Mouse (Mus musculus) limb, embryonic 10.5 days (tissue): Measurements from ENCODE around the gene Oxa1l. TPM values are rescaled to one million over a fixed set of nuclear protein-coding genes. Genes with fewer than 3 reads are reported as not detected.
"Not testable (repeated sequence)": the region's sequence is repeated elsewhere in the genome, so short reads cannot be mapped to it uniquely, and the experiment has no call there.

Experiments used
- DNase-seq: peaks from one replicate; pipeline ENCODE4 v3.0.0-alpha.2; 2017; ENCODE audit warnings: low spot score
- H3K27ac ChIP-seq: fragments of 300-500 bp; sonication (generic); 2 replicates; pipeline ENCODE4 v1.5.1; 2016; ENCODE audit warnings: mild to moderate bottlenecking
- H3K27me3 ChIP-seq: fragments of 300-500 bp; sonication (generic); 2 replicates; pipeline ENCODE4 v1.6.1; 2016; ENCODE audit warnings: low read depth, mild to moderate bottlenecking; ENCODE audit not compliant: poor library complexity, severe bottlenecking
- H3K36me3 ChIP-seq: fragments of 300-500 bp; sonication (generic); 2 replicates; pipeline ENCODE4 v1.6.1; 2016; ENCODE audit warnings: mild to moderate bottlenecking, moderate library complexity
- H3K4me1 ChIP-seq: fragments of 300-500 bp; sonication (generic); 2 replicates; pipeline ENCODE4 v1.6.1; 2016
- H3K4me3 ChIP-seq: fragments of 300-500 bp; sonication (generic); 2 replicates; pipeline ENCODE4 v1.5.1; 2016; ENCODE audit warnings: mild to moderate bottlenecking, moderate library complexity
- H3K9me3 ChIP-seq: fragments of 300-500 bp; sonication (generic); replicated peaks from 2 replicates; pipeline ENCODE4 v1.6.1; 2016; ENCODE audit warnings: mild to moderate bottlenecking
- WGBS: fragments of 180-500 bp; shearing (Covaris S2); methylation state at CpG from one replicate; pipeline ENCODE4 v1.1.7; 2016; 5-methylcytosine and 5-hydroxymethylcytosine counted together
- polyA plus RNA-seq: library from polyadenylated mRNA; unstranded; fragments of >200 nt; fragmentation: Nextera tagmentation; extraction: Ambion mirVana; gene quantifications from 2 replicates; pipeline ENCODE4 v1.2.1, GENCODE M21; 2016

Oxa1l gene
- polyA plus RNA-seq, result 60.5 and 63.1 TPM in 2 replicates

GRCm38 (mm10) chr14:54360577-54361340, at the start of gene Oxa1l:
Gene Oxa1l, plus strand, starts transcription at chr14:54360834.
- DNase-seq, result peak; percentile 97
- WGBS, result under 1% methylated on average over 48 of the region's 48 CpGs
- peaks cover 7% of the 10 kb centered on the region for H3K4me1 ChIP-seq
- H3K27ac ChIP-seq, result peak within 1 kb of the TSS; percentile 95
- no peaks in the 10 kb centered on the region for H3K9me3 ChIP-seq
- H3K36me3 ChIP-seq, result peaks cover 31% of the 10 kb centered on the region
- H3K4me3 ChIP-seq, result peak within 1 kb of the TSS; percentile 83
- no peaks in the 10 kb centered on the region for H3K27me3 ChIP-seq

- Histone ChIP-seq H3K9me3 (no peaks in the 10 kb centered on the region), H3K27ac (no peak overlapping the region), H3K4me1 (no peaks in the 10 kb centered on the region), H3K4me3 (no peak overlapping the region), H3K36me3 (no peaks in the 10 kb centered on the region), H3K27me3 (no peaks in the 10 kb centered on the region)
- 31% methylated on average over 3 of the region's 3 CpGs for WGBS
- no peak for DNase-seq
Observed at GRCm38 (mm10) chr14:54311763-54312162, 48.9 kb upstream of the Oxa1l start.

DNA sequence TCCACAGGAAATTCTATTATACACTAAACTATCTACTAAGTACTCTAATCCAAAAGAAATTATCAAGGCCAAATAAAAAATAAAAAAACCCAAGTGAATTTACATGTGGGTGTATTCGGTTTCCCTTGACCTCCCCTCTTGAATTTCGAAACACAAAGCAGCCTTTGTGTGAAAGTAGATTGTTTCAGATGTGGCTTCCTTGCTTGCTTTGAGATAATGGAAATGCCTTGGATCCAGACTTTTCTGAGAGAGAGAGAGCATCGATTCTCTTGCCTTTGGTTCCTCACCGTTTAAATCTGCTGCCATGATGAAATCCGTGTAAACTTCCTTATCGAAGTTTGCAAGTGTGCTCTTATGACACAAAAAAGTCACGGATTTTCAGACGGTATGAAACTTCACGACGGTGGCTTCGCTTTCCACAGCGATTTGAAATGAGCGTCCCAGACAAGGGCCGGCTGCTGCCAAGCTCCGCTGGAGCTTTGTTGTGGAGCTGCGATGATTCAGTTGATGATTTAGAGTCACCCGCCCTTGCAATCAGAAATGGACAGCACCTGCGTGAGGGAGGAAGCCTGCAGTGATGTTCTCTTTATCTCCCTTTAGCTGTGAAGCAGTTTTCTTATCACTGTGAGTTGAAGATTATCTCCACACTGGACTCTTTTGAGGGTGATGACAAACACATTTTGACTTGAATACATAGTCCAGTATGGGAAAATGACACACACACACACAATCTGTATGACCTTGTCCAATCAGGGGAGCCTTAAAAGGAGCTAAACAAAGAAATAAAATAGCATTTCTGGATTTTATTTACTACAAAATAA, 38.9 kb upstream of the Oxa1l start:
- no peak for DNase-seq
- H3K27ac ChIP-seq, result no peak overlapping the region
- H3K36me3 ChIP-seq, result no peaks in the 10 kb centered on the region
- H3K27me3 ChIP-seq, result no peaks in the 10 kb centered on the region
- H3K4me3 ChIP-seq, result no peak overlapping the region
- 83% methylated on average over 18 of the region's 18 CpGs for WGBS
- no peaks in the 10 kb centered on the region for H3K4me1 ChIP-seq
- no peaks in the 10 kb centered on the region for H3K9me3 ChIP-seq

DNA sequence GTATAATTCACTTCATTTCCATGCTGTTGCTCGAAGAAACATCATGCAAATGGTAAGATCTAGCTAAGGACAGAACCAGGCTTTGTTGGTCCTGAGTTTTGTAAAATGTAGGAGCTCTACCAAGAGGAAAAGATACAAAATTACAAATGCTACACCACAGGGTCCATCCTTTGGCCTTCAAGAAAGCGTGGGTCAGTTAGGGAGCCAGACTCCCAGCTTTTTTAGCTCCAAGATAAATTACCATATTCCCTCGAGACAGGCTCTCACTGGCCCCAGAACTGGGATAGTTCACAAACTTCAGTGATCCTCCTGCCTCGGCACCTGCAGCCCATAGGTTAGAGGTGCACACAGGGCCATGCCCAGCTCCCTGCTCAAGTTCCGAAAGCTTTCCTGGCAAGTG, 36.1 kb upstream of the Oxa1l start:
- Histone ChIP-seq H3K4me1 (no peaks in the 10 kb centered on the region), H3K4me3 (no peak overlapping the region), H3K27me3 (no peaks in the 10 kb centered on the region), H3K36me3 (no peaks in the 10 kb centered on the region), H3K9me3 (no peaks in the 10 kb centered on the region), H3K27ac (no peak overlapping the region)
- 78% methylated on average over 5 of the region's 5 CpGs for WGBS
- DNase-seq, result no peak

GRCm38 (mm10) chr14:54328548-54328947, 32.1 kb upstream of the Oxa1l start:
- DNase-seq, result no peak
- peaks cover 6% of the 10 kb centered on the region; the same call in 1 of the 2 replicates for H3K4me1 ChIP-seq
- WGBS, result 78% methylated on average over 2 of the region's 2 CpGs

DNA sequence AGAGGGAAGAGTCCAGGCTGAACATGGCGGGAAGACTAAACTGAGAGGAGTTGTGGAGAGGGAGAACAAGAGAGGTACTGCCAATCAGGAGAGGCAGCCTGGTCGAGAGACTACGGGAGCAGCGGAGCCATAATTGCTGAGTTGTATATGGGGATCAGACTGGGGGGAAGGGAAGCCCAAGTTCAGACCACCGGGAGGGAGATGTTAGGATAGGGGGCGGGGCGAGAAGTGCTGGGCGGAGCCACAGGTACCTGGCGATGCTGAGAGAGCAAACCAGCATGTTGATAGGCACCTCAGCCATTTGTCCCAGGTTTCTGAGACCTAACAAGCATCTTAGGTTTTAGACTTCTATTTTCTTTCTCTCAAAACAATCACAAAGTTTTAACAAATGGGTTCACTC, 31.4 kb upstream of the Oxa1l start:
- 40% methylated on average over 9 of the region's 9 CpGs for WGBS
- Histone ChIP-seq H3K9me3 (no peaks in the 10 kb centered on the region), H3K27me3 (no peaks in the 10 kb centered on the region), H3K4me1 (peaks cover 6% of the 10 kb centered on the region; the same call in 1 of the 2 replicates), H3K4me3 (no peak overlapping the region), H3K27ac (no peak overlapping the region), H3K36me3 (no peaks in the 10 kb centered on the region)
- DNase-seq, result no peak

More at GRCm38 (mm10) chr14:54328548-54328947, 32.1 kb upstream of the Oxa1l start:
- Histone ChIP-seq H3K27ac (no peak overlapping the region), H3K36me3 (no peaks in the 10 kb centered on the region), H3K27me3 (no peaks in the 10 kb centered on the region), H3K4me3 (no peak overlapping the region), H3K9me3 (no peaks in the 10 kb centered on the region)

GRCm38 (mm10) chr14:54331178-54331577, 29.5 kb upstream of the Oxa1l start:
- Histone ChIP-seq H3K36me3 (no peaks in the 10 kb centered on the region), H3K27ac (no peak overlapping the region), H3K9me3 (no peaks in the 10 kb centered on the region), H3K4me3 (no peak overlapping the region), H3K27me3 (no peaks in the 10 kb centered on the region), H3K4me1 (peaks cover 6% of the 10 kb centered on the region; the same call in 1 of the 2 replicates)
- DNase-seq, result no peak
- WGBS, result 96% methylated on average over 1 of the region's 1 CpGs

DNA sequence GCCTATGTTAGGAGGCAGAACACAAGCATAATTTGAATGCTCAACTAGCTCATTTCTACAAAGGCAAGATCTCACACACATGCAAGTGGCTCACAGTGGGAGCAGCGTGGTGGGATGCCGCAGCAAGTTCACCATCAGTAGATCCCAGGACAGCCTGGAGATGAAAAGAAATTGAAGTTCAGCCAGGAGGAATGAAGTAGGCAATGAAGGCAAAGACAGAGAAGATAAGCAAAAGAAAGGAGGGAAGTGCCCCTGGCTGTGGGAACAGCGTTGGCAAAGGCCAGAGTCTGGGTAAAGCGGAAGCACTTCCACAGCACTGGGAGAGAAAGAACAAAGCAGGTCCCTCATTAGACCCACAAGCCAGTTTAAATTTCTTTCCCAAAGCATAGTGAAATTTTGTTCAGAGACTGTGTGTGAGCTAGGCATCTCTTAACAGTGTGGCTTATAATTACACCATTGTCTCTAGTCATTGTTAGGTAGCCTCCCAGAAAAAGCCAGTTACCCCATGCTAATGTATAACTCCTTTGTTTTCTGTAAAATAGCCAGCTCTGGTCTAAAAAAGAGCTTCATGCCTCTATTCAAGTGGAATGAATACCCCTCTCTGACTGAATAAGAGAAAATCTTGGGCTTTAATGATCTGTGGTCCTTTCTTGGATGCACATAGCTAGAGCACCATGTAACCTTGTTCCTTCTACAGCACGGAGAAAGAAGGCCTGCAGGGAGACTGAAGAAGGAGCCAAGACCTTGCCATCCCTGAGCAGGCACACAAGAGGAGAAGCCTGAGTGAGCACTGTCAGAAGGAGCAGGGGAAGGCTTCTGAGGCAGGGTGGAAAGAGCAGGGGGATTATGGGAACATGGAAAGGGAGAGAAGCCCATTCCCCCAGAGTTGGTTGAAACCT, 28.2 kb upstream of the Oxa1l start:
- Histone ChIP-seq H3K27me3 (no peaks in the 10 kb centered on the region), H3K36me3 (no peaks in the 10 kb centered on the region), H3K4me1 (peaks cover 6% of the 10 kb centered on the region; the same call in 1 of the 2 replicates), H3K9me3 (no peaks in the 10 kb centered on the region), H3K27ac (no peak overlapping the region), H3K4me3 (no peak overlapping the region)
- WGBS, result 86% methylated on average over 5 of the region's 5 CpGs
- no peak for DNase-seq

DNA sequence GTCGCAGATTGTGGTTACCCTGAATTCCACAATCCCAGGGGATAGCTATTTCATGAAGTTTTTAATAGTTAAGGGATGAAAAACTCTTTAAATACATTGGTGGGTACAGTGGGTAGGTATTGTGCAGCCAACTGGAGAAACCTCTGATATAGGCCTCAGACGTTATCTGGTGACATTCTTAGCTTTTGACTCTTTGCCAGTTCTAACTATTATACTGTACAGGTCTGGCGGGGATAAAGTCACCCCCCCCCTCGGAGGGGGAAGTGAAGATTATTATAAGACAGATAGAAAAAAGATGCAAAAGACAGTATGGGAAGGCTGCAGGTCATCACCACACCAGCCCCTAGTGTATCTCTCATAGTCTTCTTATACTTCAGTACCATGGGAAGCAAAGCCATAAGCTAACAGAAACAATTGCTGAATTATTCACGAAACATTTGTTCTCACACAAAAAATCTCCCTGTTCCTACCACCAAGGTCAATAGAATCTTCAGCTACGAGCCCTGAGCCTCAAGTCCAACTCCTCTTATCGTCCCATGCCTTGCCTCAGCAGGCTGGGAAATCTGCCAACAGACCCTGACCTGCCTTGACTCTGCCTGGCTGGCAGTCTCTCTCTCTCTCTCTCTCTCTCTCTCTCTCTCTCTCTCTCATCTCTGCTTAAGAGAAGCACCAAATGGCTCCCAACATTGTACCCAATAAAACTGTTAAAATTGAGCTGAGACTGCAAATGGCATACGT, 27.0 kb upstream of the Oxa1l start:
- H3K9me3 ChIP-seq, result no peaks in the 10 kb centered on the region
- WGBS, result 91% methylated on average over 8 of the region's 8 CpGs
- no peak overlapping the region for H3K4me3 ChIP-seq
- H3K27ac ChIP-seq, result no peak overlapping the region
- peaks cover 6% of the 10 kb centered on the region; the same call in 1 of the 2 replicates for H3K4me1 ChIP-seq
- H3K36me3 ChIP-seq, result no peaks in the 10 kb centered on the region
- DNase-seq, result no peak
- H3K27me3 ChIP-seq, result no peaks in the 10 kb centered on the region

- Histone ChIP-seq H3K9me3 (no peaks in the 10 kb centered on the region), H3K27ac (no peak overlapping the region), H3K36me3 (no peaks in the 10 kb centered on the region), H3K4me3 (no peak overlapping the region), H3K4me1 (no peaks in the 10 kb centered on the region), H3K27me3 (no peaks in the 10 kb centered on the region)
- WGBS, result 62% methylated on average over 7 of the region's 7 CpGs
- DNase-seq, result no peak
Observed at GRCm38 (mm10) chr14:54340836-54341235, 19.8 kb upstream of the Oxa1l start.

DNA sequence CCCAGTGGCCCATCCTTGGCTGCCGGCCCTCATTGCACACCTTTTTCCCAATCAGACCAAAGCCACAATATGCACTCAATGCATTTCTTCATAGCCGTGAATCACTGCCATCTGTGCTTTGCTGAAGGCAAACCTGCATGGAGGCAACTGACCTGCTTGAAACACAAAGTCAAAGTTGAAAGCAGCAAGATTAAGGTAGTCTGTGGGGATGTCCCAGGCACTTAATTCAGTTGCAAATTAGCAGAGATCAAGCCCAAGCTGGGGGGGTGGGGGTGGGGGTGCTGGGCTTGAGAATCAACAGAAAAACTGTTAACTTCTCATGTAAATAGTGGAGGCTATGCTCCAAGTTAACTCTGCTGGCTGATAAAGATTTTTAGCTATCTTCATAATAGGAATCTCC, 18.8 kb upstream of the Oxa1l start:
- not testable (repeated sequence) for H3K4me1 ChIP-seq, H3K9me3 ChIP-seq
- 38% methylated on average over 2 of the region's 2 CpGs for WGBS

More for the DNA sequence above, 18.8 kb upstream of the Oxa1l start:
- not testable (repeated sequence) for DNase-seq, H3K36me3 ChIP-seq, H3K4me3 ChIP-seq, H3K27ac ChIP-seq, H3K27me3 ChIP-seq
